Mouse (Mus musculus): ENCODE measurements around the gene Noto. TPM values are rescaled to one million over a fixed set of nuclear protein-coding genes. Genes with fewer than 3 reads are reported as not detected.

The Noto gene
- total and polyA plus RNA-seq, 3 experiments: not detected

DNA sequence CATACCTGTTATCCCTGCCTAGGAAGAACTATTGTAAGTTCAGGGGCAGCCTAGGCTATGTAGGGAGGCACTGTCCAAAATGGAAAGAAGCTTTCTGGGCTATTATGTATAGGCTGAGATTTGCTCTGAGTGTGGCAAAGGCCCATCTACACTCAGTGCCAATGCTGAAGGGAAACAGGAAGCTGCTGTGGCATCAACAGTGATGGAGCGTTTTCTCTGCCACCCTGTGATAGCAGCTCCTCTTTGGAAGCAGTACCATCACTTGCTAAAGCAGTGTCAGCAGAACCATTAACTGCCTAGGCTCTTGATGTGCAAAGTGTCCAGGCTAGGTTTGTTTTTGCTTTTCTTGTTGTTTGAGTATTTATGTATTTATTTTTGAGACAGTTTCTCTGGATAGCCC, 12.5 kb downstream of the Noto start:
- TF ChIP-seq ZKSCAN1 (IDR thresholded peaks at IDR 0.05; ENCODE audit: low read depth, low read length): no peak
- TF ChIP-seq MXI1 (IDR thresholded peaks at IDR 0.05; ENCODE audit: low read depth, low read length): no peak
- TF ChIP-seq GATA1 (IDR thresholded peaks at IDR 0.05; ENCODE audit: low read depth, low read length): no peak
- no peak for TF ChIP-seq SMC3 (IDR thresholded peaks at IDR 0.05; ENCODE audit: low read depth, low read length)
- no peak for TF ChIP-seq CHD1 (IDR thresholded peaks at IDR 0.05; ENCODE audit: low read depth, low read length)
- no peak for TF ChIP-seq SIN3A (IDR thresholded peaks at IDR 0.05; ENCODE audit: low read length)
- no peak for TF ChIP-seq USF1 (IDR thresholded peaks at IDR 0.05; ENCODE audit: low read depth, low read length)
- TF ChIP-seq NELFE (IDR thresholded peaks at IDR 0.05; ENCODE audit: low read depth, low read length): no peak
- no peak for TF ChIP-seq TBP (IDR thresholded peaks at IDR 0.05; ENCODE audit: low read depth, low read length)
- no peak for TF ChIP-seq E2F4 (IDR thresholded peaks at IDR 0.05; ENCODE audit: borderline replicate concordance, low read depth, low read length)
- no peak for TF ChIP-seq TCF12 (IDR thresholded peaks at IDR 0.05; ENCODE audit: low read depth, low read length)
- TF ChIP-seq MAZ (IDR thresholded peaks at IDR 0.05; ENCODE audit: low read depth, low read length): no peak
- TF ChIP-seq ELF1 (IDR thresholded peaks at IDR 0.05; ENCODE audit: low read depth, low read length): no peak
- TF ChIP-seq NRF1 (IDR thresholded peaks at IDR 0.05; ENCODE audit: insufficient read depth, low read depth, low read length, poor library complexity, severe bottlenecking): no peak
- TF ChIP-seq POLR2AphosphoS5 (IDR thresholded peaks at IDR 0.05; ENCODE audit: borderline replicate concordance, low read depth, low read length): no peak
- TF ChIP-seq BHLHE40 (IDR thresholded peaks at IDR 0.05; ENCODE audit: borderline replicate concordance, low read depth, low read length): no peak
- no peak for TF ChIP-seq RCOR1 (IDR thresholded peaks at IDR 0.05; ENCODE audit: low read depth, low read length)
- TF ChIP-seq HCFC1 (IDR thresholded peaks at IDR 0.05; ENCODE audit: low read depth, low read length): no peak
- no peak overlapping the region for H3K27ac ChIP-seq (ENCODE audit: control insufficient read depth, low read depth, low read length)
- no peak for DNase-seq (ENCODE audit: low read depth, low spot score)
- no peaks in the 10 kb centered on the region for H3K27me3 ChIP-seq (ENCODE audit: control insufficient read depth in 1 of 2, insufficient read depth in 2 of 2, low read length in 2 of 2)
- H3K4me3 ChIP-seq (ENCODE audit: control insufficient read depth in 1 of 2, insufficient read depth in 1 of 2, low read depth in 2 of 2, low read length in 2 of 2): no peak overlapping the region
- no peaks in the 10 kb centered on the region for H3K9me3 ChIP-seq (replicated peaks; ENCODE audit: insufficient read depth, low read length)
- H3K36me3 ChIP-seq (ENCODE audit: control insufficient read depth in 1 of 2, insufficient read depth in 2 of 2, low read length in 2 of 2): peaks cover 8 to 21% of the 10 kb centered on the region in 2 experiments; a peak in 3 of 4 replicates
- peaks cover 47% of the 10 kb centered on the region for H3K79me2 ChIP-seq (ENCODE audit: control insufficient read depth, insufficient read depth, low read length, poor library complexity)
- H3K4me1 ChIP-seq (ENCODE audit: control insufficient read depth in 1 of 2, insufficient read depth in 2 of 2, low read length in 2 of 2): peaks cover 4 to 15% of the 10 kb centered on the region in 2 experiments
- no peak overlapping the region for H3K9ac ChIP-seq (ENCODE audit: control insufficient read depth, low read depth, low read length, poor library complexity, severe bottlenecking)

DNA sequence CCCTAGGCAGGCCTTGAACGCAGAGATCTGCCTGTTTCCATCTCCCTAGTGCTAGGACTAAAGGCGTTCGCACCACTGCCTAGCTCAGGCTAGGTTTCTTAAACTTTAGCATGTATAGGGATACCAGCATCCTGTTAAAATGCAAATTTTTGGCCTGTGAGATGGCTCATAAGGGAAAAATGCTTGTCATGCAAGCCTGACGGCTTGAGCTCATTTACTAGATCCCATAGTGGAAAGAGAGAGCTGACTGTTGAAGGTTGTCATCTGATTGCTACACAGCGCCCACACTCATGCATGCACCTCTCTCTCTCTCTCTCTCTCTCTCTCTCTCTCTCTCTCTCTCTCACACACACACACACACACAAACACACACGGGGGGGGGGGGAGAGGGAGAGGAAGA, 12.9 kb downstream of the Noto start:
- Histone ChIP-seq H3K4me1 (ENCODE audit: control insufficient read depth in 1 of 2, insufficient read depth in 2 of 2, low read length in 2 of 2) (peaks cover 4 to 11% of the 10 kb centered on the region in 2 experiments), H3K27ac (ENCODE audit: control insufficient read depth, low read depth, low read length) (no peak overlapping the region), H3K79me2 (ENCODE audit: control insufficient read depth, insufficient read depth, low read length, poor library complexity) (peaks cover 47% of the 10 kb centered on the region), H3K9ac (ENCODE audit: control insufficient read depth, low read depth, low read length, poor library complexity, severe bottlenecking) (no peak overlapping the region), H3K4me3 (ENCODE audit: control insufficient read depth in 1 of 2, insufficient read depth in 1 of 2, low read depth in 2 of 2, low read length in 2 of 2) (no peak overlapping the region), H3K27me3 (ENCODE audit: control insufficient read depth in 1 of 2, insufficient read depth in 2 of 2, low read length in 2 of 2) (no peaks in the 10 kb centered on the region), H3K36me3 (ENCODE audit: control insufficient read depth in 1 of 2, insufficient read depth in 2 of 2, low read length in 2 of 2) (peaks cover 8 to 18% of the 10 kb centered on the region in 2 experiments; a peak in 3 of 4 replicates), H3K9me3 (replicated peaks; ENCODE audit: insufficient read depth, low read length) (no peaks in the 10 kb centered on the region)
- DNase-seq (ENCODE audit: low read depth, low spot score): no peak
- TF ChIP-seq ETS1 (IDR thresholded peaks at IDR 0.05; ENCODE audit: low read depth, low read length) (no peak), ZNF384 (IDR thresholded peaks at IDR 0.05; ENCODE audit: low read depth, low read length) (no peak), EP300 (IDR thresholded peaks at IDR 0.05; ENCODE audit: low read depth in 1 of 2, low read length in 2 of 2) (no peak), SIN3A (IDR thresholded peaks at IDR 0.05; ENCODE audit: low read length) (no peak), HCFC1 (IDR thresholded peaks at IDR 0.05; ENCODE audit: low read depth, low read length) (no peak), ZMIZ1 (IDR thresholded peaks at IDR 0.05; ENCODE audit: low read depth, low read length) (no peak), E2F4 (IDR thresholded peaks at IDR 0.05; ENCODE audit: borderline replicate concordance, low read depth, low read length) (no peak), POLR2AphosphoS2 (IDR thresholded peaks at IDR 0.05; ENCODE audit: low read length) (no peak), MYC (IDR thresholded peaks at IDR 0.05; ENCODE audit: low read depth, low read length) (no peak), CTCF (IDR thresholded peaks at IDR 0.05 in 2 of 3, conservative IDR thresholded peaks at IDR 0.05 in 1 of 3; ENCODE audit: control insufficient read depth in 1 of 3, insufficient read depth in 1 of 3, low read depth in 2 of 3, low read length in 3 of 3, poor library complexity in 1 of 3, severe bottlenecking in 1 of 3) (no peak), BHLHE40 (IDR thresholded peaks at IDR 0.05; ENCODE audit: borderline replicate concordance, low read depth, low read length) (no peak), MYB (IDR thresholded peaks at IDR 0.05; ENCODE audit: low read depth, low read length) (no peak), USF1 (IDR thresholded peaks at IDR 0.05; ENCODE audit: low read depth, low read length) (no peak), TCF12 (IDR thresholded peaks at IDR 0.05; ENCODE audit: low read depth, low read length) (no peak), UBTF (IDR thresholded peaks at IDR 0.05; ENCODE audit: borderline replicate concordance, insufficient read depth, low read depth, low read length) (no peak), NELFE (IDR thresholded peaks at IDR 0.05; ENCODE audit: low read depth, low read length) (no peak), CHD2 (IDR thresholded peaks at IDR 0.05; ENCODE audit: low read length) (no peak), KAT2A (conservative IDR thresholded peaks at IDR 0.05; ENCODE audit: low read depth, low read length) (no peak)
